Mouse (Mus musculus): ENCODE results near the gene Ankrd1. TPM values are rescaled to one million over a fixed set of nuclear protein-coding genes. Genes with fewer than 3 reads are reported as not detected.
A peak's percentile ranks its signal among the peaks of the same experiment; 100 is the strongest.

Ankrd1 gene
- total RNA-seq, 1 experiment from 2014 or later, result not detected

DNA sequence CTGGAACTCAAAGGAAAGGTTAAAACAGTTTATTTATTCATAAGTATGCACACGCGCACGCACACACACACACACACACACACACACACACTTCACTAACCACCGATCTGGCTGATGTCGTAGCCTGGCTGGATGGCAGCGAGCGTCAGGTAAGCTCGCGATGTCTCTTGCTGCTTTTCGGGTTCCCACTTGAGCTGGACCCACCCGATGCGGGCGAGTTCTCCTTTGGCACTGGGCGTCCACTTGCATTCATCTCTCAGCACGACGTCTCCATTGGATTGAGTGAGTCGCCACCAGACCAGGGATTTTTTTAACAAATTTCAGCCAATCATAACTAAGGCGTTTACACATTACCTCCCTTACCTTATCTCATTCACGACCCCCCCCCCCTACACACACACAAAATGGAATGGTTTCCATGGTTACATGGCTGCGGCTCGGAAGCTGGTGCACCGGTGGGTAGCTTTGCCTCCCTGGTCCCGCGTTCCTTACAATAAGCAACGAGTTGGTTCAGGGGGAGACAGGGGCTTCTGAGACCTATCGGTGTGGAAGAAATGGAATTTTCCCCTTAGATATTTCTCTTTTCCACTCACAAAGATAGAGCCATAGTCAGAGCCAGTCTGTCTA lies 10.5 kb downstream of the Ankrd1 start:
- no peak for DNase-seq

DNA sequence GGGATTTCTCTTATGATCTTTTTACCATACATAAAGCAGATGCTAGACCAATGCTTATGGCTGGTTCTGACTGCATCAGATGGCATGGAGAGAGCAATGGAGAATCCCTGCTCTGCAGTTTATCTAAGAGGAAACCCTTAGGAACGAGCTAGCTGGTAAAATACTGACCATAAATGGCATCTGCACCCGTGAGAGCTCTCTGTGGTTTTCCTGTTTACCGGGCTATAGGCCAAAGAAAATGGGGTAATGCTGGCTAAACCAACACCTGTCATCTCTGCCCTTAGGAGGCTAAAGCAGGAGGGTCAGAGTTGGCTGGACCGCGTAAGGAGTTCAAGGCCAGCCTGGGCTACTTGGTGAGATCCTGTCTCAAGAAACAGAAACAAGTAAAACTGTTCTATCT lies 16.0 kb downstream of the Ankrd1 start:
- DNase-seq, result no peak

DNA sequence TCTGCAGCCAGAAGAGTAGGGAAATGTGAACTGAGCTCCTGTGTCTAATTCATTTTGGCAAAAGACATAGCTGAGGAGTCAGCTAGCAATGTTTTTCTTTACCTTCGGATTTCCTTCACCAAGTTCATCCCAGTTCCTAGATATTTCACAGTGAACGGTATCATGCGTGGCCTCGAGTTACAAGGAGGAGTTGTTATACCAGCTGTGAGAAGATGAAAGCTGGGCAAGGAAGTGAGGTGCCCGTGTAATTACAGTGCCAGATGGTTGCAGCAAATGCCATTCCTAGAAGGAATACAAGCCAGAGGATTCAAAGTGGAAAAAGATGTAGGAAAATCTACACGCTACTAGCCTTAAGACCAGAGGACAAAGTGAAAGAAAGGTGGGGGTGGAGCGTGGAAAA lies 21.0 kb downstream of the Ankrd1 start:
- no peak for DNase-seq

DNA sequence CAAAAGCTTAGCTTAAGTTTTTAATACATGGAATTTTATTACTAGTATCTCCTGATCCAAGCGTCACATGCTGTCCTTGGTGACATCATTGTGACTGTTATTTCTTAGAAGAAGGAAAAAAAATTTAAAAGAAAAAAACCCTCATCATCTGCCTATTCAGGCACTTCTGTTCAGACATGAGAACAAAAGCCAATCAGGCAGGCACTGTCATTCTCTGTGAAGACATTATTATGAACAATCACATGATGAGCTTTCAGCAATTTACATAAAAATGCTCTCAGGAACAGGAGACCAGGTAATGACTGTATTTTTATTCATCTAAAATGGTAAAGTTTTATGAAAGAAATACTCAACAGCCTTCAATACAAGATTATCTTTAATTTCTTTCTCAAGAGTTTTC lies 21.6 kb downstream of the Ankrd1 start:
- DNase-seq, result no peak

DNA sequence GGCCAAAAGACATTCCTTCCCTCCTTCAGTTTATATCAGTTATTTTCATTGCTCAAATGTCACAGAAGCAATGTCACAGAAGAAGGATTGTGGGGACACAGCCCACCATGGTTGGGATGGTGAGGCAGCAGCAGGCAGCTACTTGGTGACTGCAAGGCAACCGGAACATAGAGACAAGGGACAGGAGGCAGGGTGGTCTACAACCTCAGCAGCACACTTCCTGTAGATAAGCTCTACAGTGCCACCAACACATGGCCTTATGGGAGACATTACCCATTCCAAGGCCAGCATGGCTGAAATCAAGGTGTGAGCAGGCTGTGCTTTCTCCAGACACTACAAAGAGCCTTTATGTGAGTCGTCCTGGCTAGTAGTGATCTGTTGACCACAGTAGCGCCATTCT lies 22.7 kb downstream of the Ankrd1 start:
- no peak for DNase-seq

DNA sequence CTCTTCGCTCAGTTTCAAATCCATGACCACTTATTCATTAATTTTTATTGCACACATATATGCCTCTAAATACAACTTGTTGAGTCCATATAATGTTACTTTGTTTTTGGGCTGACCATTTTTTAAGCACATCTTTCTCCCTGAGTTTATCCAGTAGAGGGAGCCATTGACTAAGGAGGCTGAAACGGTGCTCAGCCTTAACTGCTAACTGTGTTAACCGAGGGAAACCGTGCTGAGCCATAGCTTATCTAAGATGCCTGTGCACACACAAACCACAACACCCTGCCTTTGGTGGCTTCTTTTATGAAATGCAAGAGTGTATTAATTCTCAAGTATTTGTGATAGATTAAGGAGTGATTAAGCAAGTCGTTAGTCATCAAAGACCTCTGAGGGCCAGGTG lies 29.1 kb downstream of the Ankrd1 start:
- no peak for DNase-seq

DNA sequence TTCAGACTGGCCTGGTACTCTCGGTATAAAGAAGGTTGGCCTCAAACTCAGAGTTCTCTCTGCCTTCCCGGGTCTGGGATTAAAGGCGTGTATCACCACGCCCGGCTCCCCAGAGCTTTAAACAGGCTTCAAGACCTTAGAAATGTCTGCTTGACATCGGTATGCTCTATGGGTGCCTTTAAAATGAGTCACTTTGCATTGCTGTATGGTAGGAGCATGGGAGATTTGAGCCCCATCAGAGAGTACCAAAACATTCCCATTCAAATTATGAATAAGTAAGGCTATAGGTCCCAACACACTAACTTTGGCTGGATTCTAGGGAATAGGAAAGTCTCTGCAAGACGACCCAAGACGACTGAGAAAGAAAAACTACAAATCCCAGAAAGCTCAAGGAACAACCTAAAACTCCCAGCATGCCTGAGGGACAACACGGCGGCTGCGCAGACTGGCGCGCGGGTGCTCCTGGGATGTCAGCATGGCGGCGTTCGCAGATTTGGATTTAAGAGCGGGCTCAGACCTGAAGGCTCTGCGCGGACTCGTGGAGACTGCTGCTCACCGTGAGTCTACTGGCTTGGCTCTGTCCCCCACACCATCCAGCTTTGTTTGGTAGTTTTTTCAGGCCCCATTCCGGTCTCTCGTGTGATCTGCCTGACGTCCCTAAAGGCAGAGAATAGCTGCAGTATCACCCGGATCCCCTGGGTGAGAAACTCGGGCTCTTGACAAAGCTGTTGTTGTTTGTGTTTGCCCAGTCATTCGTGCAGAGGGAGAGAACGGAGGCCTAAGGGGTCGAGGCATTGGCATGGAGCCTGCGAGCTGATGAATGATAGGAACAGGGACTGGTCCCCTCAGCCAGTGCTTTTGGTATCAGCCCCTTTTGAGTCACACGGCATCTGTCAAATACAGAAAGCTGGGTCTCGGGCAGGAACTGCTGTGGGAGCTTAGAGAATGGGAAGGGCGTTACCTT lies 36.4 kb downstream of the Ankrd1 start, which contains the start of gene Rpp30:
Gene Rpp30 (plus strand): TSS at position 455 of the 964 bp plus-strand sequence.
- DNase-seq, result peak; percentile 82

DNA sequence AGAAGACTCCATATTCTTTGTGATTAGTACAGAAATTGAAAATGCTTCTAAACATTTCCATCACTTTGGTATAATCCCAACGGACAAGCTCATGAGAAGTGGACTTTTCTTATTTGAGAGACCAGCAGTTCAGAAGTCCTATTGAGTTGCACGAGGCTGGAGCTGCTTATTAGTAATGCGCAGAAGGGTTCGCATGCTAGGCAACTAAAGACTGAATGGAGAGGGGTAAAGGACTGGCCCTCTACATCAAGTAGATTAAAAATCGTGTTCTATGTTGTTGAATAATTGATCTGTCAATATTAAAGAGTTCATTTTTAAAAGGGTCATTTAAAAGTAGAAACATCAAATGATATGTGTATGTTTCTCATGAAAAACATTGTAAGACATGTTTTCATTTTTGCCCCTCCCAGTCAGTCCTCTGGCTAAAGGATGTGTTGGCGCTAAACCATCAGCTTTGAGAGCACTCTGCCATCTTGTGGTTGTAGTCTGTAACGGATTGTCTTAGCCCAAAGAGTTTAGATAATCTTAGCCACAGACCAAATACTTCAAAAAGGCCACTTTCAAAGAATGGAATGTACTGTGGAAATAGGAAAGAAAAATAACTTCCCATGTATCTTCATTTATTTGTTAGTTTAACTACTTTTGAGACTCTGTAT lies 37.2 kb downstream of the Ankrd1 start:
- DNase-seq, result no peak

DNA sequence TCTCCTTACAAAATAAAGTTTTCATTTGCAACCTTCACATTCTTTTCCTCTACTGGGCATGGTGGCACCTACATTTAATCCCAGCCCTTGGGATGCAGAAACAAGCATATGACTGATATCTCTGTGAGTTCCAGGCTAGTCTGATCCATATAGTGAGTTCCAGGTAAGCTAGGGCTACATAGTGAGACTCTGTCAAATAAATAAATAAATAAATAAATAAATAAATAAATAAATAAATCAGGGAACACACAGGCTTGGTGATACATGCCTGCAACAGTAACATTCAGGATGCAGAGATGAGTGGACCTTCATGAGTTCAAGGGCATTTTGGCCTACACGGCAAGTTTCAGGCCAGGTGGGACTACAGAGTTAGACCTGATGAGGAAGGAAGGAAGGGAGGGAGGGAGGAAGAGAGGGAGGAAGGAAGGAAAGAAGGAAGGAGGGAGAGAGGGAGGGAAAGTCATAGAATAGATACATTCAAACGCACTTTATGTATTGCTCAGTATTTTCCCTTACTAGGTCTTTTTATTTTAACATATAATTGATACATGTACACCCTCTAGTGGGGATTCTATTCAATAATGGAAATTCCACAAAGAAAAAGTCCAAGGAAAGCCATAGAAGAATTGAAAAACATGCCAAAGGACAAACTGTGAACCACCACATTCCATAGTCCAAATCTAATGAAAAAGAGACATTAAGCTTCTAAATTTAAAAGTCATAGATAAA lies 56.9 kb downstream of the Ankrd1 start:
- DNase-seq, result no peak

Other genes with a start within 250 kb of the Ankrd1 start
- not detected in 2 replicates for gene Htr7, start 62.6 kb downstream of the Ankrd1 start, total RNA-seq (2021)
- 16.0 and 17.6 TPM in 2 replicates for gene Rpp30, start 36.4 kb downstream of the Ankrd1 start, total RNA-seq (2021)
- 26.1 and 32.7 TPM in 2 replicates for gene Pcgf5, start 228.2 kb upstream of the Ankrd1 start, total RNA-seq (2021)